Mouse (Mus musculus): ENCODE data around the gene Otub1.

The Otub1 gene

DNA sequence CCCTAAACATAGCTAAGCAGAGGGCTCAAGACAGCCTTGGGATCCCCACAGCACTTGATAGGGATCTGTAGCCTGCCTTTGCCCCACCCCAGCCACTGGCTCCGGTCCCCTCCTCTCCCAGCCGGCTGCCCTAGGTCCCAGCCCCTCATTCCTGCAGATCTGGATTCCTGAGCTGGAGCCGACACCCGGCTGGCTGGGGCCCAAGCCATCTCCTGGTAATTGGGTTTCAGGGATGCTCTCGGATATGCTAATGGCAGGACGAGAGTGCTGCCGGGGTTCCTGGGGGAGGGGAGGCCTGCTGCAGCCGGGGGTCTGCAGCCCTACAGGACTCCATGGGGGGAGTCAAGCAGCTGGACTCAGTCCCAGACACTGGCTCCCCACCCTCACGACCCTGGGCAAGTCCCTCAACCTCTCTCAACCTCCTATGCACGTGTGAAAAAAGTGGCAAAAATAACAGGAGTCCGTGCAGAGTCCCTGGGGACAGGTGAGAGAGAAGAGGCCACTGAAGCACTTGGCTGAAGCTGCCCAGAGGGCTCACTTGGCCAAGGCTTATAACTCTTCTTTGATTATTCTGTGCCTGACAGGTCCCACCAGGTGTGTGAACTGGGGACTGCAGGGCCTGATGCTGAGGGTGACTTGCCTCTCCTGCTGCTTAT lies 29.9 kb downstream of the Otub1 start:
- no peak for DNase-seq (ENCODE audit: low spot score in 2 of 2)

- DNase-seq (ENCODE audit: low spot score in 2 of 2): no peak
These were observed 33.9 kb downstream of the Otub1 start for GRCm38 (mm10) chr19:7172051-7172866.

DNA sequence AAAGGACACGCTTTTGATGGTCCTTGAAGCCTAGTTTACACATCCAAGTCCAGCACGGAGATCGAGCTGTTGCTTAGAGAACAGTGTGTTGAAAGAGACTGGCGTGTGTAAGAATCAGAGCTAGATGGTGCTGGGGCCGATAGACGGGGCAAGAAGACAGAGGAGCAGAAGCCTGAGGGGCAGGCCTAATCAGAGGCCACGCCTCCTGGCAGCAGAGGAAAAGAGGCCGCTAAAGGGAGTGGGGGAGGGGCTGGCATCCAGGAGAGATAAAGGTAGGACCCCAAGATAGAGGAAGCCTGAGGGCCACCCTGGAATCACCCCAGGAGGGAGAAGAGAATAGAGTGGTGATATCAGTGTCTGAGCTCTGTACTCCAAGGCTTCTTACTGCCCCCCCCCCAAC lies 34.7 kb downstream of the Otub1 start:
- no peak for DNase-seq (ENCODE audit: low spot score in 2 of 2)

DNA sequence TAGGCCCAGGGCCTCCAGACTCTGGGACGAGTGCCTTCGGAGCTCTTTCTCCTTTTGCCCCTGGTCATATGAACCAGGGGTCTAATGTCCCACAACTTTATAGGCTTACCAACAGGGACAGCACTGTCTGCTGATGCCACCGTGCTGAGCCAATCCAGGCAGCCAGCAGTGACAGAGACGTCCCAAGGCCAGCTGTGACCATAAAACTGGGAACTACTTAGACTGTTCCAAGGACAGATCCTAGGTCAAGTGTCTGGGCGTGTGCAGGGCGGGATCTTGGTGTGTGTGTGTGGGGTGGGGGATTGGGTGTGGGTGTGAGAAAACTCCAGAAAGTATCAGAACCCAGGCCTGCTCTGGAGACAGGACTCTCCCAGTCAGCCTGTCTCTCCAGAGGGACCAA lies 35.2 kb downstream of the Otub1 start:
- DNase-seq (ENCODE audit: low spot score in 2 of 2): no peak

DNA sequence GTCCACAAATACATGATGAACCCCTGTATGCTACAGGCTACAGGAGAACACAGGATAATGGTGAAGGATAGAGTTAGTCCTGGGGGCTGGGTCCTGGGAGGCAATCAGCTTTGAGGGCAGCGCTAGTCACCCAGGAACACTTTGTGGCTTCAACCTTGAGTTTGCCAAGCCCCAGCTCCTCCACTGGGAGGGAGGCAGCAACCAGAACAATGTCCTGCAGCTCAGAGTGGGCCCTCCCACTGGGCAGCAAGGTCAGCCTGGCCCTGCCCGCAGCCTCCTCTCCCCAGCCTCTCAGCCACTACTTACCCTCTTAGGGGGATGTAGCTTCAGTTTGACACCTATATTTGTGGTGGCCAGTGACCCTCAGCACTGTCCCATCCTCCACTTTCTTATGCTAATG lies 37.7 kb downstream of the Otub1 start:
- DNase-seq (ENCODE audit: low spot score in 2 of 2): no peak

DNA sequence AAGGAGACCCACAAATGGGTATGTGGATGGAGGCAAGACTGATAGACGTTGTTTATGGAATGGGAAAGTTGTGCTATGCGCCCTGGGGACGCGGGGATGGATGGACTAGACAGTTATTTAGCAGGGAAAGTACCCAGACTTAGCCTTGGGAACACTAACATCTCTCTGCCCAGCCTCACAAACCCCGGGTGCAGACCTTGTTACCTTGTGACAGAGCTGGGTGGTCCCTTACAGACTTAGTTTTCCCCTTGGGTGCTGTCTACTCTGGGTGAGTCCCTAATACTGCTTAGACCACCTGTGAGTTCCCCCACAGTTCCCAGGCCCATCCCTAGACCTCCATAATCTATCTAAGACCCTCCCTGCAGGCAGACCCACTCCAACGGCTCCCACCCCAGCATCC lies 39.3 kb downstream of the Otub1 start:
- no peak for DNase-seq (ENCODE audit: low spot score in 2 of 2)

- no peak for DNase-seq (ENCODE audit: low spot score in 2 of 2)
These were observed 39.9 kb downstream of the Otub1 start for GRCm38 (mm10) chr19:7166200-7166711.

DNA sequence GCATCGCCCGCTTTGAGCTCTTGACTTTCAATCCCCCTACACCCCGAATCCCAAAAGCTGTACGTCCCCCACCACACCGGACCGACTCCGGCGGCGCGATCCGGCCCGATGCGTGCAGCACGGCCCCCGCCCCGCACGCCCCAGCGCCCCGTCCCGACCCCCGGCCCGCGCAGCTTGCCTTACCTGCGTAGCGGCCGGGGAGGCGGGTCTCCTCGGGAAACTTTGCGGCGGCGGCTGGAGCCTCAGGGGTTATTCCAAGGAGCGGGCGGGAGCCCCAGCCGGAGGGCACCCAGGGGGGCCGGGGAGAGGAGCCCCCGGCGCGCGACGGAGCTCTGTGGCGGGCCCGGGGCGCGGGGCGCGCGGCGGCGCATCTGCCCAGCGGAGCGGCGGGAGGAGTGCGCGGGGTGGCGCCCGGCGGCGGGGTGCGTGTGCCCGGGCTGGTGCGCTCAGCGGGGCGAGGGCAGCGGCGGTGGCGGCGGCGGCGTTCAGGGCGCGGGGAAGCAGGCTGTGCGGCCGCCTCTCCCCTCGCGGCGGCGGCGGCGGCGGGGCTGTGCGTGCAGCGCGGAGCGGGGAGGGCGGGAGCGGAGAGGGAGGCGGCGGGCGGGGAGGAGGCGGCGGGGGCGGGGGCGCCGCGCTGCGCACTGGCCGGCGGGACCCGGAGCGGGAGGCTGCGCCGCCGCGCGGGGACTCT lies 40.5 kb downstream of the Otub1 start:
- no peak for DNase-seq (ENCODE audit: low spot score in 2 of 2)

GRCm38 (mm10) chr19:7164820-7165323 lies 41.2 kb downstream of the Otub1 start:
- DNase-seq (ENCODE audit: low spot score in 2 of 2): no peak

DNA sequence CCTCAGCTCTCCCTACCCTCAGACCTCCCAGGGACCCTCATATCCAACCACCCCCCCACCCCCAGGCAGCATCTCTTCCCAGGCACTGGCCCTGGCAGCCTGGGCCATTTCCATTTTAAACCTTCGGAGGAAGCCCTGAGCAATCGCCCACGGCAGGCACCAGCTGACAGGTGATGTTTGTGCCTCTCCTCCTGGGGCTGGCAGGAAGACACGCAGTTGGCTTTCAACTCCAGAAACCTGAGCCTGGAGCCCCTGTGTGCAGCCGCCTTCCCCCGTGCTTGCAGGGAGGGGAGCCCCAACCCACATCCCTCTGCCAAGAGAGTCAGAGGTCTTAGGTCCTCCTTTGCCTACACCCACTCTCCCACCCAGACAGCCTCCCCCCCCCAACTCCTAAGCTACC lies 41.9 kb downstream of the Otub1 start:
- no peak for DNase-seq (ENCODE audit: low spot score in 2 of 2)

DNA sequence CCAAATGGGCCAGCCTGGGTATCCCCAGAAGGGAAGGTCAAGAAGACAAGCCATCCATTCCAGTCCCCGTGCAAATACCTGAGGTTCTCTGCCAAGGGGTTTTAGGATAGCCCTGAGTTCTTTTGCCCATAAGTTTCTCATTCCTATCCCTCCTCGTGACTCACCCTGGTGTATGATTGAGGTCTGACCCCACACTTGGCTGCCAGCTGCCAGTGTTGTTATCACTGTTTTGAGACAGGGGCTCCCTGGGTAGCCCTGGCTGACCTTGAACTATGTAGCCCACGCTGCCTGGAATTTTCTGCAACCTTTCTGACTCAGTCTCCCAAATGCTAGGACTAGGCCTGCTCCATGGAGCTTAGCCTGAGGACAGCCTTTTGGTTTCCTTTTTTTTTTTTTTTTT lies 45.1 kb downstream of the Otub1 start:
- no peak for DNase-seq (ENCODE audit: low spot score in 2 of 2)

GRCm38 (mm10) chr19:7160151-7160906 lies 45.8 kb downstream of the Otub1 start:
- no peak for DNase-seq (ENCODE audit: low spot score in 2 of 2)

DNA sequence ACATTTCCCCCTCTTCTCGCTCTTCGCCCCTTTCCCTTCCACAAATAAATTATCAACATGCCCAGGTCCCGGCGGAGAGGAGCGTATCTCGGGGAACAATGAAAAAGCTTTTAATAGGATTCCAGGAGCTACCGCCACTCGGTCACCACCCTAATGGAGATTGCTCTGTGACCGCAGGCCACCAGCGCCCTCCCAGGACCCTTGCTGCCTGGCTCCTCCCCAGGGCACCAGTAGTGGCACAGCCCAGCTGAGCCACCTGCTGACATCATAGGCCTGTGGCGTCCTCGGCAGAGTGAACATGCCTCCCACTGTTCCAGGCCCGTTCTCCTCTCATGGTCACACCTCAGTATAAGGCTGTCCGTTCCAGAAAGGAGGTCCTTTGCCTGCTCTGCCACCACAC lies 48.4 kb downstream of the Otub1 start:
- DNase-seq (ENCODE audit: low spot score in 2 of 2): no peak

GRCm38 (mm10) chr19:7155196-7155595 lies 50.9 kb downstream of the Otub1 start:
- no peak for DNase-seq (ENCODE audit: low spot score in 2 of 2)

GRCm38 (mm10) chr19:7153232-7153631 lies 52.9 kb downstream of the Otub1 start:
- DNase-seq (ENCODE audit: low spot score in 2 of 2): no peak

DNA sequence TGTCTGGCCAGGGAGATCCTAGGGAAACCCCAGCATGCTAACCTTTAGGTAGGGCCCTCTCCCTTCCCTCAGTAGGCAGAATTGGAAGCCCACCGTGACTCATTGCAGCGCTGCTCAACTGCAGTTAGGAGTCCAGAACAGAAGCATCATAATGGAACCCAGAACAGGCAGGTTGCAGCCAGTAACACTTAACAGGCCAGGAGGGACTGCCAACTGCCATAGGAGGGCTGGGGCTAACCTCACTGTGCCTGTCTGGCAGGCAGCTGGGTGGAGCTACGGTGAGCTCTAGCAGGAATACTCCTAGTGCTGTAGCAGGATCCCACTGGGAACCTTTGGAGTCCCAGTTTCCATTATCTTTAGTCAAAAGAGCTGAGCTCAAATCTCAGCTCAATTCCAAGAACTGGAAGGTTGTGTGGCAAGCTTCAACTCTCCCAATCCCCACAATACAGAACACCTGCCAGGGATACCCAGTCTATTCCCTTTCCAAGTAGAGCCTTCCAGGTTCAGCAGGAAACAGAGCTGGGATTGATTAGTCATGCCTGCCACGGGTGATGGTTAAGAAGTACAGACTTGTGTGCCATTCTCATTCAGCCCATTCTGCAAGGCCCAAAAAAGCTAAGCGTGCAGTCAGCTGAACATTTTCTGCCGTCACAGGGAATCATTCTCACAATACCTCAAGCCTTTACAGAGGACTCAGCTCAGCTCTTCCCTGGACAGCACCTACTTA lies 54.0 kb downstream of the Otub1 start:
- no peak for DNase-seq (ENCODE audit: low spot score in 2 of 2)

- no peak for DNase-seq (ENCODE audit: low spot score in 2 of 2)
These were observed 54.7 kb downstream of the Otub1 start for GRCm38 (mm10) chr19:7151300-7151926.

- no peak for DNase-seq (ENCODE audit: low spot score in 2 of 2)
These were observed 56.9 kb downstream of the Otub1 start for GRCm38 (mm10) chr19:7149158-7149685.

GRCm38 (mm10) chr19:7148541-7149085 lies 57.5 kb downstream of the Otub1 start:
- no peak for DNase-seq (ENCODE audit: low spot score in 2 of 2)

Data from urinary bladder, postnatal 36 days (tissue).